Mouse (Mus musculus): ENCODE measurements around the gene Xkr7.

- no peak for TF ChIP-seq CTCF (IDR thresholded peaks at IDR 0.05; ENCODE audit: low read depth)
- TF ChIP-seq EP300 (IDR thresholded peaks at IDR 0.05; ENCODE audit: low read depth), result no peak
These were observed 10.5 kb upstream of the Xkr7 start for GRCm38 (mm10) chr2:153021163-153021562.
